Mouse (Mus musculus) cortical plate, adult 2 months (tissue): ENCODE data around the gene Cnbp.

Experiments used
- CTCF ChIP-seq: fragments of 200-500 bp; IDR thresholded peaks from 2 replicates; pipeline ENCODE4 v1.5.1; 2011; ENCODE audit warnings: mild to moderate bottlenecking, control low read depth, low read length; ENCODE audit not compliant: insufficient read depth; ENCODE audit errors: extremely low read depth
- POLR2A ChIP-seq: fragments of 200-500 bp; IDR thresholded peaks from 2 replicates; pipeline ENCODE4 v1.6.1; 2011; ENCODE audit warnings: mild to moderate bottlenecking, low read length, control low read depth; ENCODE audit not compliant: insufficient read depth; ENCODE audit errors: extremely low read depth

DNA sequence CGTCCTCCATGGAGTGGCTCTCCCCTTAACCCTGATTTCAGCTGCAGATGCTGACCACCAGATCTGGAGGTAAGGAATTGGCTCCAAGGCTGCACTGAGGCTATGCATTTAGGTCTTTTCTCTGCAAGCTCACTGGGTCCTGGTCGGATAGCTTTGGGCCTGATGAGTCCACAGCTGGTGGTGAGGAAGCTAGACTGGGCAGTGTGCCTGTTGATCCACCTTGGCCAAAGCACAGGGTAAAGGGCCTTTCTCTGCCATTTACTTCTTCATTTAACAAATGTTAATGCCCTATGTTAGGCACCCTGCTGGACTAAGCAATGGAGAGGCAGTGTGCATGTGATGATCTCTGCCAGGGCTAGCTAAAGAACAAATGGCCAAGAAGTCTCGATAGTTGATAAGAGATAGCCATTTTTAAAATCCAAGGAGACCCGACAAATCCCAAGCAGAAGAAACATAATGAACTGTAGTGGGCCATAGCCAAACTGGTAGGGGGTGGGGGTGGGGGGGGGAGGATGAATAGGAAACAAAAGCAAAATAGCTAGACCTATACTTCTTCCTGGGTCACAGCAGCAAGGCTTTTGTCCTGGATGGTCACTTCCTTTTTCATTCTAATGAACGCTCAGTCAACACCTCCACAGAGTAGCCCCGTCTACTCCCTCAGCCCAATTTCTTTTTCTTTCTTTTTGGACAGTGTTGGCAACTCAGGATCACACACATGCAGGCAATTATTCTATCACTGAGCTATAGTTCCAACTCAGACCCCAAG, 55.3 kb downstream of the Cnbp start:
- TF ChIP-seq CTCF (no peak), POLR2A (no peak)
